Mouse (Mus musculus) lung, postnatal 0 days (tissue): ENCODE results near the gene Dse.

Source experiments
- CTCF ChIP-seq: IDR thresholded peaks from 2 replicates; pipeline ENCODE4 v1.5.1; 2016; ENCODE audit warnings: antibody characterized with exemption, mild to moderate bottlenecking
- EP300 ChIP-seq: IDR thresholded peaks from 2 replicates; pipeline ENCODE4 v1.6.1; 2016; ENCODE audit warnings: antibody characterized with exemption, mild to moderate bottlenecking, control low read depth

DNA sequence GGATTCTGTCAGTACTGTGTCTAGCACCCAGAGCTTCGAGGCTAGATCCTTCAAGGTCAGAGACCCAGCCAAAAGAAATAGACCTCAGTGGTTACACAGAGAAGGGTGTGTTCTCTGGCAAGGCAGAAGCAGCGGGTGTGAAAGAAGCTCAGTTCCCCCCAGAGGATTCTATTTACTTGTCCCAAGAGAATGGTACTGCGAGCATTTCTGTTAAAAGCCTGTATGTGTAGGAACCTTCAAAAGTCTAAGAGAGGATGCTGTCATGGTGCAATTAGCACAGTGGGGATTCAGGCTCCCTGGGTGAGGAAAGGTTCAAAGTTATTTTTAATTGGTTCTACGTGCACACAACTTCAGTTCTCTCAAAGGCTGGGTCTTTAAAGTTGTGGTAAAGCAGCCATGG, 22.0 kb downstream of the Dse start:
- TF ChIP-seq CTCF = no peak
- TF ChIP-seq EP300 = no peak
